Mouse (Mus musculus): Measurements from ENCODE around the gene Rock2. TPM values are rescaled to one million over a fixed set of nuclear protein-coding genes. Genes with fewer than 3 reads are reported as not detected.
"Not testable (repeated sequence)": the region's sequence is repeated elsewhere in the genome, so short reads cannot be mapped to it uniquely, and the experiment has no call there.

Rock2 gene
- total RNA-seq, 2 experiments from 2014 or later = 78.1 to 93.7 TPM

- peak; percentile 93 to 94 for DNase-seq
Observed at GRCm38 (mm10) chr12:16999739-17000497, 105.2 kb downstream of the Rock2 start, which contains the start of gene Pqlc3. TSS of gene Pqlc3 (minus strand) at chr12:17000408.

DNA sequence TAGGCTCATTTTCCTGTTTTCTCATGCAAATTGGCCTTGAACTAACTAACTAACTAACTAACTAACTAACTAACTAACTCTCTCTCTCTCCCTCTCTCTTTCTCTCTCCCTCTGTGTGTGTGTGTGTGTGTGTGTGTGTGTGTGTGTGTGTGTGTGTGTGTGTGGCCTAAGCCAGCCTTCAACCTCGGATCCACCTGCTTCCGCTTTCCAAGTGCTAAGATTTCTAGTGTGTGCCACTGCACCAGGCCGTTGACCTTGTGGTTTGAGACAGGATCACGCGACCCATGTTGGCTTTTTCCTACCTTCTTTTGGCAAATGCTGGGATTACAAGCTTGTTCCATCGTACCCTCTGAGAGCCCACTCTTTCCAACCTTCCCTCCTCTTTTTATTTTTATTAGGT, 105.9 kb downstream of the Rock2 start:
- no peak for DNase-seq

DNA sequence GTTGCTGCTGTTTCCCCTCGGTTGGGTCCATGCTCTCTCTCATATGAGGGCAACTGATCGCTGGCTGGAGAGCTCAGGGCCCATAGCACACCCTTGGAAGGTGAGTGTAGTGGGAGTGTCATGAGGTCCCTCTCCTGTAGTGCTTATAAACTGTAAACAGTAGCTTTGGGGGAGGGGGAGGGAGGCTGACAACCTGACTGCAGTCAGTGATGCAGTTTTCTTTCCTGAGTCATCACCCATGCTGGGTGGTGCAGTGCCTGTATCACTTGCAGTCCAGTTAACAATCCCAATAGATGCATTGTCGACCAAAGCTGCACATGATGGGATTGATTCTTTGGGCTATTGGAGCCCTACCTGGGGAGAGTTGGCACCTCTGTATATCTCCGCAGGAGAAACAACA, 106.5 kb downstream of the Rock2 start:
- no peak for DNase-seq

DNA sequence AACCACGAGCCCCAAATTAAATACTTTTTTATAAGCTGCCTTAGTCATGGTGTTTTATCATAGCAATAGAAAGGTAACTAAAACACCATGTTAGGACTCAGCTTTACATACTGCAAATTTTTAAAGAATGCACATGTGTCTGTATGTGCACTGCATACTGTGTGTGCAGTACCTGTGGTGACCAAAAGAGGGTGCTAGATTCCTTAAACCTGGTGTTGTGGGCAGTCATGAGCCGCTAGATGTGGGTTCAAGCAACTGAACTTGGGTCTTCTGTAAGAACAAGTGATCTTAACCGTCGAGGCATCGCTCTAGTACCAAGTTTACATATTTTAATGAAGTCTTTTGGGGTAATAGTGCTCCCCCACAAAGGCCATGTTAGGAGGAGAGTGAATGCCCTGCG, 114.8 kb downstream of the Rock2 start:
- DNase-seq = no peak

DNA sequence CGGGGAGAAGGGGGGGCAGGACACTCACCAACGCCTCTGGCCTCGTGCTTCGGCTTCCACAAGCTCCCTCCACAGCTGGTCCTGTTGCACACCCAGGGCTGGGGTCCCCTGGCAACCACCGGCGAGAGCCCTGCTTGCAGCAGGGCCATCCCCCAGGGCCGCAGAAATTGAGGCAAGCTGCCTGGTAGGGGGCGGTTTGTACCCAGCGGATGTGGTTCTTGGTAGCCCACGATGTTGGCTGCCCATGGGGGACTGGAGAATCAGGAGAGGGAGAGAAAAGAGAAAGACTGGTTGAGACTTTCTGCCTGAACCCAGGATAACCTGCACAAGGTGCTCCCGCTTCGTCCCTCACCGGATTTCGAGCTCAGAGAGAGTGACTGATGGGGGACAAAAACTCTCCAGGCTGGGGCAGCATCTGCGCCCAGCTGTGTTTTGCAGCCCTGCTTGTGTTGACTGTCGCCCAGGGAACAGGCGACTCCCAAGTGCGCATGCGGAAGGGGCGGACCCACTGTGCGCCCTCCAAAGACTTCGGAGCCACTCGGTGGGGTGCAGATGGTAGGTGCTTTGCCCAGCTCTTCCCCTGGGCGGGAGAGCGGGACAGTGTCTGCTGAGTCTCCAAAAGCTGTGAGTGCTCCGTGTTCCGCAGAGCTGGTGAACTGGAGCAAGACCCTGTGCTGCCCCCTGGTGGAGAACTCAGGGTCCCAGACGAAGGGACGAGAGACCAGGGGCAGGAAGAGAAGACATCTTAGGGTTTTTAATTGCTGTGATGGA, 116.6 kb downstream of the Rock2 start, which contains the start of gene 2410004P03Rik:
Gene 2410004P03Rik (minus strand): TSS at position 628 of the 771 bp plus-strand sequence.
- DNase-seq = peak; percentile 87 to 90

DNA sequence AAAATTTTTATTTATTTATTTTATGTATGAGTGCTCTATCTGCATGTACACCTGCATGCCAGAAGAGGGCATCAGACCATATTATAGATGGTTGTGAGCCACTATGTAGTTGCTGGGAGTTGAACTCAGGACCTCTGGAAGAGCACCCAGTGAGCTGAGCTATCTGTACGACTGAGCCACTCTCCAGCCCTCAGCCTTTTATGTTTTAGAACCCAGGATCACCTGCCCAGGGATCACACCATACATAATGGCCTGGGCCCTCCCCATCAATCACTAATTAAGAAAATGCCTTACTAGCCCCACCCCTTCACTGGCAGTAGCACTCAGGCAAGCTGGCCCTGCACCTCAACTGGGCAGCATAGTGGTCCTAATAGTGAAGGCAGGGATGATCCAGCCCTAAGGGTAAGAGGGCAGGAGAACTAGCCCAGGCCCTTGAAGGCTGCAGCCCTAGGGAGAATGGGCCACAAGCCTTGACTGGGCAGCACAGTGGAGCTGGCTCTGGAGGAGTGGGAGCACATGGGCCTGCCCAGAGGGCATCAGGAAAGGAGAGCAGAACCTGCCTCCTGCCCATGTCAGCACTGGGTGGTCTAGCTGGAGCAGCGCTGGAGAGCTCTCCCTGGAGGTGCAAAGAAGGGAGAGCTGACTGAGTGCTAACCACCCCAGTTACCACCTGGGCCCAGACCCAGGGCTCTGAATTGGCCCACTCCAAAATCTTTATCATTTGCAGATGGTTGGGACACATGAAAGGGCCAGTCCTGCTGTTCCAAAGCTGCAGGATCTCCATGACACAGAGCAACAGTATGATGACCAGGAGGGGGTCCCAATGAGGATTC, 117.6 kb downstream of the Rock2 start:
- DNase-seq = no peak

- DNase-seq = no peak
Observed at GRCm38 (mm10) chr12:17015711-17016110, 121.0 kb downstream of the Rock2 start.

GRCm38 (mm10) chr12:17018468-17018867, 123.8 kb downstream of the Rock2 start:
- DNase-seq = peak; percentile 72 to 76

GRCm38 (mm10) chr12:17021125-17021524, 126.4 kb downstream of the Rock2 start:
- not testable (repeated sequence) for DNase-seq

- no peak for DNase-seq
Observed at GRCm38 (mm10) chr12:17022145-17022544, 127.5 kb downstream of the Rock2 start.

- DNase-seq = no peak
Observed at GRCm38 (mm10) chr12:17024554-17025110, 129.9 kb downstream of the Rock2 start.

DNA sequence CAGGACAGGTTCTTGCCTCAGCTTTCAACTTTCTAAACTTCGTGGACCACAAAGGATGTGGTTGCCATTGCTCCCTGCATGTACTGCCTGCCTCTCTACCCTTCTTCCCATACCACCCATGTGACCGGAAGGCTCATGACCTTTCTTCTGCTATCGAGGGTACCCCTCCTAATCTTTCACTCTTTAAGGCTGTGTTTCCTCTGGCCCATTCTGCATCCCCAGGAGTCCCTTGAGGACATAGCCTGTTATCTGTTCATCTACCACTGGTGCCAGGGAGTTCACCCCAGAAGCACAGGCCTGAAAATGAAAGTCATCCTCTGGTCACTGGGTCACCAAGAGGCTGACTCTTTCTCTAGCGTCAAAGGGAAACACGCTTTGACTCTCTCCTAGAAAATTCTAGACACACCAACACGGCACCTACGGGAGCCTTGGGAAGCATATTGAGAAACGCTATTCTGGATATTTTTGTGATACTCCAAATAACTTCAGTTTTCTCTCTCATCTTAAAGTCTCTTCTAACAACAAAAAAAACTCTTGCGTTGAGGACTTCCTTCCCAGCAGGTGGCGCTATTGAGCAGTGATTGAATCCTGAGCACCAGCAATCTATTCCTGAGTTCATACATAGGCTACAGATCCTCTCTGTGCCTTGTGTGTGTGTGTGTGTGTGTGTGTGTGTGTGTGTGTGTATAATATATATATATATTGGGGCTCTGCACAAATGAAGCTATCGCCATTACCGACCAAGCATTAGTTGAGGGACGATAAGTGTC, 138.2 kb downstream of the Rock2 start:
- DNase-seq = peak; percentile 79 to 85

DNA sequence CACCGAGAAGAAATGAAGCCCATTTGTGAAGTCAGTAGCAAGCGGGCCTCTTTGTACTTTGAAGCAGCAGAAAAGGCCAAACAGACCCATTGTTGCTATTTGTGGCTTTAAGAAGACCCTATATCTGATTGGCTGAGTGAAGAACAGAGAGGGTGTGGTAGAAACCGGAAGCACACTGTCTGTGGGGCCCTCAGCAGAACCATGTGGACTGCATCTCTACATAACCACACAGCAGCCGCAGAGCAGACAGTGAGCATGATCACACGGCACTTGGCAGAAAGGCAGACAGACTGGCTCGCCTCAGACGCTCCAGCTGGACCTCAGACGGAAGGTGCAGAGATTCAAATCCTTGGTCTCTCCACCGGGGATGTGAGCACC, 138.8 kb downstream of the Rock2 start:
- DNase-seq = no peak

GRCm38 (mm10) chr12:17034671-17035070, 140.0 kb downstream of the Rock2 start:
- no peak for DNase-seq

GRCm38 (mm10) chr12:17035128-17035527, 140.4 kb downstream of the Rock2 start:
- peak; percentile 18 to 47 for DNase-seq

DNA sequence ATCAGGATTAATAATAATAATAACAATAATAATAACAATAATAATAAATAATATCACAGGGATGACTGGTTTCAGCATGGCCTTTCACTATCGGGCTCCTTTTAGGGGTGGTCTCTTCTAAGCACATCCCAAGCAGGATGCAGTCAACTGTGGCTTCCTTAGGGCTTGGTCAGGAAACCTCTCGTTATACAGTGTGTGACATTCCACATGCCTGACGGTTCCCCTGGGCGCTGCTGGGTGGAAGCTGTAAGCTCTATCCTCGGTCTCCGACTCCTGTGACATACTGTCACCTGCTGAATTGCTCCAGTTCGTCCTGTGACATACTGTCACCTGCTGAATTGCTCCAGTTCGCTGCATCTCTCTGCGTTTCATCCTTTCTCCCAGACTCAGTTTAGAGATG, 141.8 kb downstream of the Rock2 start:
- DNase-seq = no peak

DNA sequence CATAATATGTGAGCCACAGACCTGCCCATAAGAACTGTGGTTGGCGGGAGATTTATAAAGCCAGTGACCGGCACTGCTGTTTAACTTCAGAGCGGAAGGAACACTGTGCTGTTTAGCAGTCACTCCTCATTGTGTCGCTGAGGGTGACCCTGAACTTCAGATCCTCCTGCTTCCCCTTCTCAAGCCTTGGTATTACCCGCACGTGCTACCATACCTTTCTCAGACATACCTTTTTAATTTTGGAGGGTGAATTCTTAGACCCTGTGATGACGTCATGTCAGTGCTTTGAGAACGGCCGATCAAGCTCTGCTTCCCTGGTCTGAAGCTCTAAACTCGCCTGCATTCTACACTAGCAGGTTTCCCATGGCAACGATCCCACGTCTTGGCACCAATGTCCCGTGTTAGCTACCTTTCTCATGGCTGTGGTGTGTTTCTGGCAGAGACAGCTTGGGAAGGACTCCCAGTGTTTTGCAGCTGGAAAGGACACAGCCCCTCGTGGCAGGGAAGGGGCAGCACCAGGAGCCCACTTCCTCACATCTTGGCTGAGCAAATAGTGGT, 142.4 kb downstream of the Rock2 start:
- DNase-seq = peak in 1 of 2 experiments; percentile 8
